Mouse (Mus musculus) retina, embryonic 14.5 days (tissue): Measurements from ENCODE around the gene Slc38a4.

Experiments
- DNase-seq: peaks from one replicate; pipeline ENCODE4 v3.0.0-alpha.2; 2015; ENCODE audit warnings: low spot score

Gene Slc38a4

DNA sequence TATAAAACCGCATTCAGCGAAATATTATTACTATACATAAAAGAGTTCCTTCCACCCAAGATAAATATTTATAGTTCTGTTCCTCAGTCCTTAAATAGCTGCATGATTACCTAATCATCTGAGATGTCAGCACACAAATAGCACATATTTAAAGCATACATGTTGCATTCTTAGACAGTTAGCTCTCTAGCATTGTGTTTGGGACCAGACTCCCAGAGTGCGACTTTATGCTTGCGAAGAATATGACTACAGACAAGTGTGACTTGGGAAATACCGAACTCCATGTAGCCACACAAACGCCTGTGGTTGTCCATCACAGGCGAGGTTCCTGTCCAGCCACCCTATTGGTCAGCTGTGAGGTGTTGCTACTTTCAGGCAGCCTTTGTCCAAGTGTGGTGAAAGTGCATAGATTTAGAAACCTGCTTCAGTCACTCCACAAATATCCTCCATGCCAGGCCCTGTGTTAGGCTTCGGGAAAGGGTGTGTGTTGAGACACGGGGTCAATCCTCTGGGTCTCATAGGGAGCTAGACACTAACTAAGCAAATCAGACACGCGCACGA lies 40.6 kb downstream of the Slc38a4 start:
- DNase-seq = no peak

DNA sequence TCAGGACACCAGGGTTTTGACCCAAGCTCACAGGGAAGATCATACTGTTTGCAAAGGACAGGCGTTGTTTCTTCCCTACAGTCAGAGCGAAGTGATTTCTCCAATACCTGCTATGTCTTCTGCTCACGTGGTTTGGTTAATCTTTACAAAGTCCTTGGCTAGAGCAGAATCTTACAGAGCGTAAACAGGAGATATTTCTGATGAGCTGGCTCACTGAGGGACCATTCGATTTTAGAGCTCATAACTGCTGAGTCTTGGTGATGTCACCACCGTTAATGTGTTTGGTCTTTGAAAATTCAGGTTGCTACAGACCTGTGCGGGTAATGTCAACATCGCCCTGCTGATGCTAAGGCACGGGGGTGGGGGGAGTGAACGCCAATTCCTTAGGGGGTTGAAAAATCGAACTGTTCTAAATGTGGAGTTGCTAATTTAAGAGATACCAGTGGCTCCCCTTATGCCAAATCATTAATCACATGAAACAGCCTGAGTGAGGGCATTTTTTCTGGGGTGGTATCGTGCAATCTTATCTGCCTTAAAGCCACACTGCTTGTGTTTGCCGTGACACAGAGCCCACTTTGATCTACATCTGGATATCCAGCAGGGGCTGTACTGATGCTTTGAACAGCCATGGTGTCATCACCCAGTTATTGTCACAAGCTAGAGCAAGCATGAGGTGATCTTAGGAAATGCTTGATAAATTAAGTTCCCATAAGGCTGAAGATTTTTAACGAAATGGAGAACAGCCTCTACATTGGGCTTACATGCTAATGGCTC lies 44.0 kb downstream of the Slc38a4 start:
- no peak for DNase-seq

DNA sequence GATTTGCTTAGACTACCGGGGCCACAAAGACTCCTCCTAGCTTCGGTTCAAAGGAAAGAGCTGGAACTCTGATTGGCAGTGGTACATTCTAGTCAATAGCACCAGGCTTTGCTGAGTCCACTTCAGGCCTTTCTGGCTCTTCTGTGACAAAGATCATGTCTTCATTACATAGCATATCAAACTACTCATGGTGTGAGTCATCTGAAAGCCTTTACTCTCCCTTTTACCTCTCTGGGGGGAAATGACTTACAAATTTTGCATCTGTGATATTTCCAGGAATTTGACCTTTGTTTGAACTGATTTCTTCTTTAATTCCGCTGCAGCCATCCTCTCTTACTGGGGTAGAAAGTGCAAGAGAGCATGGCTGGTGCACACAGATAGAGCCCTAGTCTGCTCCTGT lies 46.5 kb downstream of the Slc38a4 start:
- no peak for DNase-seq

DNA sequence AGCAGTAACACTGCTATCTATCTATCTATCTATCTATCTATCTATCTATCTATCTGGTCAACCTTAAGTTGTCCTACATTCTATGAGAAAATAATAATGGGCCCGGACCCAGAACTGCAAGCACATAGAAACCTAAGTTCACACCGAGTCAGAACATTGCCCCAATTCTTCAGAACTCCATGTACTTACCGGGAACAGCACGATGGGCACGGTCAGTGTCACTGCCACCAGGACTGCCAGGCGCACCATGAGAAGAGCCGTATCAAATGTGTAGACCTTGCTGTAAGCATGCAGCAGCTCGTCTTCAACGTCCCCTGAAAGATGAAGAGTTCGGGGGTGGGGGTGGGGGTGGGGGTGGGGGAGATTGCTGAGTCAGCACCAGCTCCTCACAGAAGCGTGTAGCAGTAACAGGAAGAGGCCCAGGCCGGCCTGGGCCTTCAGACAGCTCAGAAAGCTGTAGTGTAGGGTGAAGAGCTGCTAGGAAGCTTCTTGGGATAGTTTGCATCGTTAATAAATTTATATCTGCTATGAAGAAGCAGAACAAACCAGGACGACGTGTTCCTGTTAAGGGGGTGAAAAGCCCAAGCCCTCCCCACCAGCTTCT lies 50.0 kb downstream of the Slc38a4 start:
- no peak for DNase-seq

DNA sequence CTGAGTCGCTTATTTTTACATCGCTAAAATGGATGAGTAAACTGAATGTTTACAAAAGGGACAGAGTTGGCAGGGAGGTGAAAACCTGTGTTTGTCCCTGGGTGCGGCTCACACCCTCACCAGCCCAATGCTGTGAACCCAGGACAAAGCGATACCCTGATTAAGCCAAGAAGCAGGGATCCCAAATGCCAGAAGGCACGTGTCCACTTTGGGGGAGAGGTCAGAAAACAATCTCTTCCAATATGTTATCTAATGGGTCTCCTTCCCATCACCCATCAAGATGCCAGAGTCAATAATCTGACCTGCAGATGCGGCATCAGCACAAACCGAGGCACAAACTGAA lies 51.3 kb downstream of the Slc38a4 start:
- no peak for DNase-seq

DNA sequence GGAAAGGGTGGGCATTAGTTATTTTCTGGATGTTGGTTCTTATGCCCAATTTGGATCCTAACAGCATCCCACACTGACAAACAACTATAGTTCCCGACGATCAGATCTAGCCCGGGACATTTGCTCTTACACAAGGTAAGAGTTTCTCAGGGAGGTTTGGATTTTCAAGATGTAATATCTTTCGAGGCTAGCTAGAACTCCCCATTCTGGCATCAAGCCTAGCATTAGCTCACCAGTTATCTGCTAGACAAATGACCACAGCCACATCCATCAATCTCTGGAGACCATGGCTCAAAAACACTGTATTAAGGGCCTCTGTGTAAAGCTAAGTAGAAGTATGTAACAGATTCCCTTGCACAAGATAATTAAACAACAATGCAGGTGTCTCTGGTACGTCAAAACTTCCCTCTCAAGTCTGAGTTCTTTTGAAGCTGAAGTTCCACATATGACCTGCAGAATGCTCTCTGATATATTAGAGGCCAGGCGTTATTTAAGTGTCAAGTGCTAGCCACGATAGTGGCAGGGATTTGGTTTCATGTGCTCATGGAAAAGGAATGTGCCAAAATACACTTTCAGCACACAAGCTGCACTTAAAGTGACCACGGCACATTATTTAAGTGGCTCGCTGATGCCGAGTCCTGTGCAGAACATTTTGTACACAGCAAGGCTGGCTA lies 51.8 kb downstream of the Slc38a4 start:
- no peak for DNase-seq

DNA sequence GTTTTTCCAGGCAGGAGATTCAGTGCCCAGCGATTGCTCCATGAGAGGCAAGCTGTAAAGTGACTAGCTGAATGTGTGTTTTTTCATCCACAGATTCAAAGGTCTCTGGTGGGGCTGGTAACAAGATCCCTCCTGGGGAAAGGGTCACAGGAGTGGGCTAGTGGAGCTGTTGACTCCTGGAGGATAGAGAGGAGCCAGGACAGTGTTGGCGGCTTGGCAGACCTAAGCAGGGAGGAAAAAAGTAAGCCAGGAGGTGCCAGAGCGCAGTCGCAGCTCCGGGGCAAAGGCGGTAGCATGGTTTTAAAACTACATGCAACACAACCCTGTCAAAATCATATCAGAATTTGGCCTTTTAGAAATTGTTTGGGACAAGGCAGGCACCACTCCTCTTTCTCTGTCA lies 52.6 kb downstream of the Slc38a4 start:
- no peak for DNase-seq

DNA sequence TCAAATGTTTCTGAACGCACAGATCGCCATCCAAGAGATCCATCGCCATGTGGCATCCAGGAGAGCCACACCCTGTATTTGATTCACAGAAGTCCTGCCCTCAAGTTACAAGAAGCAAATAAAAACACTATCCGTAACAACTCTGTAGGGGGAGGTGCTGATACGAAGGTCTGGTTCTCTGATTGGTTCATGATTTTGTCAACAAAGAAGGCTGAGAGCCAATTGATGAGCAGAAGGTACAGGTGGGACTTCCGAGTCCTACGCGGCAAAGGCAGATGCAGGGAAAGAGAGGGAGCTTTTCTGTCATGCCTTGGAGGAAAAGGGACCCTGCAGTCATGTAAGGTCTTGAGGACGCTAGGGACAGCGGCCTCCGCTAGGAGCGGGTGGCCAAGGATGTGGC lies 53.0 kb downstream of the Slc38a4 start:
- peak; percentile 28 for DNase-seq

DNA sequence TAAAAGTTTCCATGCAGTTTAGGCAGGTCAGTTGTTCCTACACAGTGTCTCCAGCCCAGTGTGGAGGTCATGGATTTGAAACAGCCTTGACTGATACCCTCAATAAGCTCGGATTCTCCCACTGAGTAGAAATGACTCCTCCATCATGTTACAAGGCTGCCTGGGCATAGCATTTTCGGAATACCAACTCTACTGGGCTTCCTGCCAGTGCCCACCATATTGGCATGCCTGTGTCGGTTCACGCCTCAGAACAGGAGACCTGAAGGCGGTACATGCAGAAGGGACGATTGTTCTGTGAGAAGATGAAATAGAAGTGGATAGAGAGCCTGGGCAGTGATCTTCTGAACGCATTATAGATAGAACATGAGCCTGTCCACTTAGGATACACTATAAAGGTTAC lies 53.9 kb downstream of the Slc38a4 start:
- DNase-seq = peak; percentile 5

DNA sequence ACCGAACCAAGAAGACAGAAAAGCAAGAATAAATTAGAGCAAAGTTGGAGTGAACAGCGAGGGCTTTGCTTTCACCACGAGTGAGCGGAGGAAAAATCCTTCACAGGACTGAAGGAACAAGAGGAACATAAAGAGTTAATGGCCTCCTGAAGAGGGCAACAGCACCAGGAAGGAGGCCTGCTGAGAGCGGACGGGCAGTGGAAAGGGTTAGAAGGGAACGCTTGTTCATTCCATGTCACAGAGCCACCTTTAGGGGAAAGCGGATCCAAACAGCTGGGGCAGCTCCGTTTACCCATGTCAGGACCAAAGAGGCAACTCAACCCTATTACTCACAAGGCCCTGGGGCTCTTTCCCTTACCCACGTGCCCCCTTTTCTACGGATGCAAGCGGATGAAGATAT lies 54.3 kb downstream of the Slc38a4 start:
- DNase-seq = peak; percentile 19

DNA sequence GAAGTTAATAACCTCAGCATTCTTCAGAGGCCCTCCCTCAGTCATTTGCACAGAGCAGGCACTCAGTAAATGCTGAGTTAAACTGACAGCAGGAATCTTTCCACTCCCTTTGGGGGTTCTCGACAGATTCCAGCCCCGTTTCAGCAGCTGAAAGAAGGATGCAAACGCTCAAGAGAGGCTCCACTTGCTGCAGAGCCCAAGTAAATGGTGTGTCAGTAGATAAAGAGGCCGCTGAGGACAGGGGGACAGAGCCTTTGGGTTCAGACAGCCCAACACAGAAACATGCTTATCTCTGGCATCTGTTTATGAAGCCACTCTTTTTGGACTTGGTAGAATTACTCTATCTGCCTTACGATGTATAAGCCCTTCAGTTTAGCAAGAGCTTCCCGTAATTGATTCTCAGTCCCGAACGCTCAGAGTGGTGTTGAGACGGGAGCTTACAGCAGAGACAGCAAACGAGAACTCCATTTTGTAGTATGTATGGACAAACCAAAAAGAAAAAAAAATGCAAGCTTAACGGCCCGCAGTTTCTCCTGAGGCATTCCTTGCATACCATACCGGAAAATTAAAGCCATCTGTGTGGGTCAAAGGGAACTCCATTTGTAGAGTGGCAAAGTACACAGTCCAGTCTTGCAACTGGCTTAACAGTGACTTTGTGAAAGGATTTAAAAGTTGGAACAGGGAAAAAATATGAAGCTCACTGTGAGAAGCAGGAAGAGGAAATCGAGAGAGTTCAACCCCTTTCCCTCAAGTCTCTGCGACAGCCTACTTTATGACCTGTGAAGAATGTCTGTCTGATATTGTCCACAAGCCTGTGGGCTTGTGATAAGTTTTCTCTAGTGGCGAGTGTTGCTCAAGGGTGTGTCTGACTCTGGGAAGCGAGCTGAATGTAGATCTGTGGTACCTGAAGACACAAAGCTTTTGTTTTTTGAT lies 55.2 kb downstream of the Slc38a4 start:
- peak; percentile 20 for DNase-seq

DNA sequence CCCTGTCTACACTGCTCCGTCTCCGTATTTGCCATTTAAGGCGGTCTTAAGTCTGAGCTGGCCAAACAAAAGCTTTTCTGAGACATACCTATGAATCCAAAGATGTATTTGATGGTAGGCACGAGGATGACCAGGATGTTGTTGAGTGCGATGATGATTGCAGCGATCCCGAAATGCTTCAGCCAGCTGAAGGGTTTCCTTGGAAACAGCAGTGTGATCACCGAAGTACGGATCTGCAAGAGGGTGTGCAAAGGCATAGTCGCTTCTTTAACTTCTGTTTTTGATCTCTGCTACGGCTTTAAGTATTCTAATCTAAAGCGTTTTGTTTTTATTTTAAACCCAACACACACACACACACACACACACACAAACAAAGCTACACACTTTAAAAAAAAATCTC lies 56.4 kb downstream of the Slc38a4 start:
- no peak for DNase-seq

DNA sequence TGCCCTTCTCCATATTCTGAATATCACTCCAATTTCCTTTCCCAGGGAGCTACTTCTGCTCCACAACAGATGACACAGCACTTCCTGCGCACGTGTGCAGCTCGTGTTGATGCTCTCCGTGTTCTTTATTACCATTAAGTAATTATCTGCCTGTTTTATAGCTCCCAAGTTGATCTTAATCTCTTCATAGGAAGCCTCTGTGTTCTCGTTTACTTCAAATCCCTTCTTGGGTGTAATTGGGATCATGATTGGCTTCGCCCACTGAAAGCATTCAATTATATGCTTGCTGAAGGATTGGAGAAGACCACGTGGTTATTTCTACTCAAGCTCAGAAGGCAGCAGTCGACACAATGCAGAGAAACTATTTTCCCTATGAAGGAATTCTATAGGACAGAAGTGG lies 70.1 kb downstream of the Slc38a4 start:
- no peak for DNase-seq

DNA sequence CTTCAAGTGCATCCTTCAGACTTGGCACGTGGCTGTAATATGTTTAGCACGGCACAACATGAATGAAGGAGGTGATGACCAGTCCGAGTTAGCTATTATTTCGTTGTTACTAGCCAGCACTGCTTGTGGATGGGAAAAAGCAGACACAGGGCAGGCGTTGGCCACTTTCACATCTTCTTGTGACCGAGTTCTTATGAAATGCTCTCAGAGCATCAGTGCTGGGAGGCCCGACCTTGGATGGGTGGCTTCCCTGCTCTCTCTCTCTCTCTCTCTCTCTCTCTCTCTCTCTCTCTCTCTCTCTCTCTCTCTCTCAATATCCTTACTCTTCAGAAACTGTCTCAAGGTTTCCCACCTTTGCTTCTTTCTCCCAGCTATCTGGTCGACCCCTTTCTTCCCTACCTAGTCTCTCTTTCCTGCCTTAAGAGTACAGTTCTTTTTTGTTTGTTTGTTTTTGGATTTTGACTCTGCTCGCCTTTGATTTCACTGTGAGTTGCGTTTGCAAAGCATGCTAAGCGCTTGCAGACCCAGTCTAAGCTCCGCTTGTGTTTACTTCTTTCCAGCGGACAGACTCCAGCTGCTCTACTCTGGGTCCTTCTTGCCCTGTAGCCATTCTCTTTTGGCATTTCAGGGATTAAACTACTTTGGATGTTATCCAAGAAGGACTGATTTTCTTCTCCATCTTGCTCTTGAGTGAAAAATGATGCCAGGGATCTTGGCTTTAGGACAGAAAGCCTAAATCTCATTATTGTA lies 72.0 kb downstream of the Slc38a4 start:
- no peak for DNase-seq

DNA sequence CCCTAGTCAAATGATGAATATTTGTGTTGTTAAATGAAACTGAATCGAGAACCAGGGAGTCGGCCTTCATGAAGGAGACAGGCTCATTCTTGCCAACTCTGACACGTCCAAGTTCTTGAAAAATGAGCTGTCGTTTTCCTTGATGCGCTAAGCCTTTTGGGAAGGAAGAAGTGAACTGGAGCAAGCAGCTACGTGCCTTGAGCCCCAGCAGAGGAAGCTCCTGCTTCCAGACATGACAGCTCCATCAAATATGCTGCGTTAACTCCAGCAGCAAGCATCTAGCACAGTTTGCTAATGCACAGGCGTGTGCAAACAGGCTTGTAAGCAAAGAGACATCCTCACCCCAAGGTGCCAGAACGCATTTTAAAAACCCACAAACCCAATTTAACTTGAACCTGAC lies 80.6 kb downstream of the Slc38a4 start:
- no peak for DNase-seq

DNA sequence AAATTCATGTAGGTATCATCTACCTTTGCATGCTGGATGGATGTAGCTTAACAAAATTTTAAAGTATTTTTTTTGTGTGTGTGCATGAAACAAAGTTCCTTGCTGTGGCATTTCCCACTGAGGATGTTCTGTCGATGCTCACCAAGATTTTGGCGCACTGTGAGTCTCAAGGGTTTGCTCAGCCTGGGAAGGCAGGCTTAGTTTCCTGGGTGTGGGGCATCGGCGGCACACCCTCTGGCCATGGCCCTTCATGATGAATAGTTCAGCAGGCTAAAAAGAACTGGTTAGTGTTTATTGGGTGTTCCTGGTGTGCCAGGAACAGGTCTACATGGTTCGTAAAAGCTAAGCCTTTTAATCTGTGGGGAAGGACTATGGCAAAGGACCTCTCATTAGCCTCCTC lies 81.6 kb downstream of the Slc38a4 start:
- no peak for DNase-seq

DNA sequence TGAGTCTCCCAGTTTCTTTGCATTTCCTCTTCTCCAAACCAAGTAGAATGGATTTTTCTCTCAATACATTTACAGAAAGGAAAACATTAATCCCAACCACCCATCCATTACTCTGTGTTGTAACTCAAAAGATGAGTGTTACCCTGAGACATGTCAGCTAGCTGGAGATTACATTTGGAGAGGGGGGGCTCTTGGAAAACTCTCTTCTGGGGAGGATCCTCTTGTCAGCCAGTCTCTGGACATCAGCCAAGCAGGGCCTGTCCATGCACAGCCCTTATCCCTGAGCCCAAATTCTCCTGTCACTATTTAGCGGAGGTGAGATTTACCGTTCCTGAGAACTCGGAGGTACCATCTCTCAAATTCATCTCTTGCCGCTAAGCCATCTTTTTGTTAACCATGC lies 82.4 kb downstream of the Slc38a4 start:
- no peak for DNase-seq

DNA sequence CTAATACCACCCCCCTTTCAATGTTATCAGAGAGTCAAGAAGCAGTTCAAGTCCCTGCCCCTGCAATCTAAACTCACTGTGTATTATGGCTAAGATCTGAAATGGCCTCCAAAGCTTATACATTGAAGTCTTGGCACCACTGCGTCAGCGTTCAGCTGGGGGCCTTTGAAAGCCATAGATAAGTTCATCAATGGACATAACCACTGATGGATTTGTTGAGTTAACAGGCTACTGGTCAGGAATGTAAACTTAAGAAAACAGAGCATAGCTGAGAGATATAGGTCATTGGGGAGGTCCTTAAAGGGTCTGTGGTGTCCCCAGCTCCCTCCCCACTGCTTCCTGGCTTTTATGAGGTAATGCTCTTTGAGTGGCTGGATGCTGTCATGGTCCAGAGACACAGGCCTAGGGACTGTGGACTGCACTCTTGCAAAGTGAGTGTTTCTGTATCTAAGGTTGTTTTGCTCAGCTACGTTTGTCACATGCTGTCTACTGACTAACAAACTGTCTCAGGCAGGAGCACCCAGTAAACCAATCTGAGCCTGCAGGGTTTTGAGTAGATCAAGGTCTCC lies 83.0 kb downstream of the Slc38a4 start:
- DNase-seq = no peak

DNA sequence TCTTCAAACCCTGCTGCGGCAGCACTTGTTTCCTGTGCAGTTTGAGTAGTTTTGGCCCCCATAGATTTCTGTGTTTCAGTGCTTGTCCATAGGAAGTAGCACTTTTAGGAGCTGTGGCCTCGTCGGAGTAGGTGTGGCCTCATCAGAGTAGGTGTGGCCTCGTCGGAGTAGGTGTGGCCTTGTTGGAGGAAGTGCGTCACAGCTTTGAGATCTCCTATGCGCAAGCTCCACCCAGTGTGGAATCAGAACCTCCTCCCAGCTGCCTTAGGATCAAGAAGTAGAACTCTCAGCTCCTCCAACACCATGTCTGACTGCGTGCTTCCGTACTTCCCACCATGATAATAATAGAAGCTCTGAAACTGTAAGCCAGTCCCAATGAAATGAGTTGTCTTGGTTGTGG lies 83.8 kb downstream of the Slc38a4 start:
- DNase-seq = no peak

DNA sequence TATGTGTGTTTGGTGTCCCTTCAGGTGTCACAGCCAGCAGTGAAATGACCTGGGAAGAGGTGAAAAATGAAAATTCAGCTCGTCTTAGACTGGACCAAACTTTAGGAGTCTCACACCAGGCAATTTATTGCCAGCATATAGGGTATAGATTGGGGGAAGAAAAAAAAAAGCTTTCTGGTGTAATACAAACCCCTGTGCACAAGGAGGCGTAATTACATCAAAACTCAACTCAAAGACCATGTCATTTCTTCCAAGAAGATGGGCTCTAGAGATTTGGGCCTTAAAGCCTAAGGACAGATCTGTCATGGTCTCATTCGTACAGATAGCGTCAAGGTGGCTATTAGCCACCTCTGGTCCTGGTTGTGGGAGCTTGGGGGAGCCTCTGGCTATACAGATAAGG lies 86.0 kb downstream of the Slc38a4 start:
- DNase-seq = no peak

DNA sequence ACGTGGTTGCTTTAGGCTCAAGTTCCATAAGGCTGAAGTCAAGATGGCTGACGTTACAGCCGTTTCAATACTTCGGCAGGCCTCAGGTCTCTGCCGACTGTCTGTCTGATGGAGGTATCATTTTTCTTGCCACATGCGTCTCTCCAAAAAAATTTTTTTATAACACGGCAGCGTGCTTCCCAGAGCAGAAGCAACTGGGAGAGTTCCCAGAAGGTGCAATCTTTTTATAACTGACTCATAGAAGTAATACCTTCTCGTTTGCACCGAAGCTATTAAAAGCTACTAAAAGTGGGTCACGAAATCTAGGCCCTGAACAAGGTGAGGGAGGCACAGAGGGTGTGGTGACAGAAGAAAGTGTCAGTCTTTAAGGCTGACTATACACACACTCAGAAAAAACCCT lies 87.0 kb downstream of the Slc38a4 start:
- no peak for DNase-seq
